Mouse (Mus musculus): Measurements from ENCODE around the gene Rrp9. TPM values are rescaled to one million over a fixed set of nuclear protein-coding genes. Genes with fewer than 3 reads are reported as not detected.

The Rrp9 gene
- total and polyA plus RNA-seq, 3 experiments: 315 to 395 TPM; not detected in 1

- Histone ChIP-seq H3K27me3 (ENCODE audit: control insufficient read depth in 1 of 2, insufficient read depth in 2 of 2, low read length in 2 of 2) (peaks cover under 1 to 3% of the 10 kb centered on the region in 2 experiments; a peak in 2 of 4 replicates), H3K9me3 (replicated peaks; ENCODE audit: insufficient read depth, low read length) (no peaks in the 10 kb centered on the region), H3K27ac (ENCODE audit: control insufficient read depth, low read depth, low read length) (no peak overlapping the region), H3K4me1 (ENCODE audit: control insufficient read depth in 1 of 2, insufficient read depth in 2 of 2, low read length in 2 of 2) (peaks cover 0 to 9% of the 10 kb centered on the region in 2 experiments; a peak in 2 of 4 replicates), H3K9ac (ENCODE audit: control insufficient read depth, low read depth, low read length, poor library complexity, severe bottlenecking) (0 out of 2 replicates have a peak overlapping the region, but pooled peaks have one; percentile 15), H3K79me2 (ENCODE audit: control insufficient read depth, insufficient read depth, low read length, poor library complexity) (no peaks in the 10 kb centered on the region), H3K4me3 (ENCODE audit: control insufficient read depth in 1 of 2, insufficient read depth in 1 of 2, low read depth in 2 of 2, low read length in 2 of 2) (no peak overlapping the region), H3K36me3 (ENCODE audit: control insufficient read depth in 1 of 2, insufficient read depth in 2 of 2, low read length in 2 of 2) (peaks cover 0 to 5% of the 10 kb centered on the region in 2 experiments; a peak in 2 of 4 replicates)
- peak; percentile 76 for DNase-seq (ENCODE audit: low read depth, low spot score)
- no peak for TF ChIP-seq CTCF (IDR thresholded peaks at IDR 0.05 in 2 of 3, conservative IDR thresholded peaks at IDR 0.05 in 1 of 3; ENCODE audit: control insufficient read depth in 1 of 3, insufficient read depth in 1 of 3, low read depth in 2 of 3, low read length in 3 of 3, poor library complexity in 1 of 3, severe bottlenecking in 1 of 3)
- TF ChIP-seq GATA1 (IDR thresholded peaks at IDR 0.05; ENCODE audit: low read depth, low read length): peak; percentile 54
These were observed 37.1 kb downstream of the Rrp9 start for GRCm38 (mm10) chr9:106512729-106513450.

- no peak overlapping the region for H3K9ac ChIP-seq (ENCODE audit: control insufficient read depth, low read depth, low read length, poor library complexity, severe bottlenecking)
- DNase-seq (ENCODE audit: low read depth, low spot score): no peak
- TF ChIP-seq ELF1 (IDR thresholded peaks at IDR 0.05; ENCODE audit: low read depth, low read length) (no peak), NRF1 (IDR thresholded peaks at IDR 0.05; ENCODE audit: insufficient read depth, low read depth, low read length, poor library complexity, severe bottlenecking) (no peak), ZMIZ1 (IDR thresholded peaks at IDR 0.05; ENCODE audit: low read depth, low read length) (no peak), BHLHE40 (IDR thresholded peaks at IDR 0.05; ENCODE audit: borderline replicate concordance, low read depth, low read length) (no peak), USF2 (IDR thresholded peaks at IDR 0.05; ENCODE audit: borderline replicate concordance in 1 of 2, insufficient read depth in 1 of 2, low read depth in 1 of 2, low read length in 2 of 2) (no peak), SIN3A (IDR thresholded peaks at IDR 0.05; ENCODE audit: low read length) (no peak), MAX (IDR thresholded peaks at IDR 0.05; ENCODE audit: low read length) (no peak)
- H3K27me3 ChIP-seq (ENCODE audit: control insufficient read depth in 1 of 2, insufficient read depth in 2 of 2, low read length in 2 of 2): 0 out of 4 replicates have a peak, but pooled peaks cover 0 to 3% of the 10 kb centered on the region in 2 experiments
- H3K36me3 ChIP-seq (ENCODE audit: control insufficient read depth in 1 of 2, insufficient read depth in 2 of 2, low read length in 2 of 2): peaks cover 0 to 5% of the 10 kb centered on the region in 2 experiments; a peak in 2 of 4 replicates
- H3K9me3 ChIP-seq (replicated peaks; ENCODE audit: insufficient read depth, low read length): no peaks in the 10 kb centered on the region
- H3K4me3 ChIP-seq (ENCODE audit: control insufficient read depth in 1 of 2, insufficient read depth in 1 of 2, low read depth in 2 of 2, low read length in 2 of 2): no peak overlapping the region
- peaks cover 0 to 9% of the 10 kb centered on the region in 2 experiments; a peak in 2 of 4 replicates for H3K4me1 ChIP-seq (ENCODE audit: control insufficient read depth in 1 of 2, insufficient read depth in 2 of 2, low read length in 2 of 2)
- no peaks in the 10 kb centered on the region for H3K79me2 ChIP-seq (ENCODE audit: control insufficient read depth, insufficient read depth, low read length, poor library complexity)
- no peak overlapping the region for H3K27ac ChIP-seq (ENCODE audit: control insufficient read depth, low read depth, low read length)
These were observed 37.8 kb downstream of the Rrp9 start for GRCm38 (mm10) chr9:106513566-106513965.

DNA sequence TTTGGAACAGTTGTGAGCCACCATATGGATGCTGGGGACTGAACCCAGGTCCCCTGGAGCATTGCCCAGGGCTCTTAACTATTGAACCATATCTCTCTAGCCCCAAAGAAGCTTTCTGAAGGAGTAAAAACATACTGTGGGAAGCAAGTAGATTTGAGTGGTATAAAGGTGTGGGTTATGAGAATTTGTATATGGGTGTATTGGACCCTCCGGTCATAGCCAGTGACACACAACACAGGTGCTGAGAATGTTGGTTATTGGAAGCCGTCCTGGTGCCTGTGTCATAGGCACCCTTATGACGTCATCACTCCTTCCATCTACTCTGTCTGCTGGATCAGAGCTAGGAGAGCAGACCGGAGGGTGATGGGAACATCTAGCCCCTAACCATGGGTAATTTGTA, 38.5 kb downstream of the Rrp9 start, which contains the start of gene Iqcf5:
Iqcf5 (plus strand) TSS at position 301 of the 400 bp plus-strand sequence.
- DNase-seq (ENCODE audit: low read depth, low spot score): no peak
- Histone ChIP-seq H3K27ac (ENCODE audit: control insufficient read depth, low read depth, low read length) (no peak within 1 kb of the TSS), H3K79me2 (ENCODE audit: control insufficient read depth, insufficient read depth, low read length, poor library complexity) (no peaks in the 10 kb centered on the region), H3K9ac (ENCODE audit: control insufficient read depth, low read depth, low read length, poor library complexity, severe bottlenecking) (no peak within 1 kb of the TSS), H3K4me3 (ENCODE audit: control insufficient read depth in 1 of 2, insufficient read depth in 1 of 2, low read depth in 2 of 2, low read length in 2 of 2) (no peak within 1 kb of the TSS), H3K27me3 (ENCODE audit: control insufficient read depth in 1 of 2, insufficient read depth in 2 of 2, low read length in 2 of 2) (0 out of 4 replicates have a peak, but pooled peaks cover 0 to 3% of the 10 kb centered on the region in 2 experiments), H3K4me1 (ENCODE audit: control insufficient read depth in 1 of 2, insufficient read depth in 2 of 2, low read length in 2 of 2) (peaks cover 0 to 13% of the 10 kb centered on the region in 2 experiments; a peak in 2 of 4 replicates), H3K36me3 (ENCODE audit: control insufficient read depth in 1 of 2, insufficient read depth in 2 of 2, low read length in 2 of 2) (peaks cover 0 to 6% of the 10 kb centered on the region in 2 experiments; a peak in 2 of 4 replicates), H3K9me3 (replicated peaks; ENCODE audit: insufficient read depth, low read length) (no peaks in the 10 kb centered on the region)
- TF ChIP-seq RCOR1 (IDR thresholded peaks at IDR 0.05; ENCODE audit: low read depth, low read length): no peak
- TF ChIP-seq BHLHE40 (IDR thresholded peaks at IDR 0.05; ENCODE audit: borderline replicate concordance, low read depth, low read length): no peak
- TF ChIP-seq POLR2AphosphoS5 (IDR thresholded peaks at IDR 0.05; ENCODE audit: borderline replicate concordance, low read depth, low read length): no peak
- TF ChIP-seq NELFE (IDR thresholded peaks at IDR 0.05; ENCODE audit: low read depth, low read length): no peak
- TF ChIP-seq ETS1 (IDR thresholded peaks at IDR 0.05; ENCODE audit: low read depth, low read length): no peak
- TF ChIP-seq SMC3 (IDR thresholded peaks at IDR 0.05; ENCODE audit: low read depth, low read length): no peak
- no peak for TF ChIP-seq USF1 (IDR thresholded peaks at IDR 0.05; ENCODE audit: low read depth, low read length)
- TF ChIP-seq MXI1 (IDR thresholded peaks at IDR 0.05; ENCODE audit: low read depth, low read length): no peak
- no peak for TF ChIP-seq MAZ (IDR thresholded peaks at IDR 0.05; ENCODE audit: low read depth, low read length)
- no peak for TF ChIP-seq TBP (IDR thresholded peaks at IDR 0.05; ENCODE audit: low read depth, low read length)
